ENCODE assay signal across 8 mouse cellular contexts in the genomic region with DNA sequence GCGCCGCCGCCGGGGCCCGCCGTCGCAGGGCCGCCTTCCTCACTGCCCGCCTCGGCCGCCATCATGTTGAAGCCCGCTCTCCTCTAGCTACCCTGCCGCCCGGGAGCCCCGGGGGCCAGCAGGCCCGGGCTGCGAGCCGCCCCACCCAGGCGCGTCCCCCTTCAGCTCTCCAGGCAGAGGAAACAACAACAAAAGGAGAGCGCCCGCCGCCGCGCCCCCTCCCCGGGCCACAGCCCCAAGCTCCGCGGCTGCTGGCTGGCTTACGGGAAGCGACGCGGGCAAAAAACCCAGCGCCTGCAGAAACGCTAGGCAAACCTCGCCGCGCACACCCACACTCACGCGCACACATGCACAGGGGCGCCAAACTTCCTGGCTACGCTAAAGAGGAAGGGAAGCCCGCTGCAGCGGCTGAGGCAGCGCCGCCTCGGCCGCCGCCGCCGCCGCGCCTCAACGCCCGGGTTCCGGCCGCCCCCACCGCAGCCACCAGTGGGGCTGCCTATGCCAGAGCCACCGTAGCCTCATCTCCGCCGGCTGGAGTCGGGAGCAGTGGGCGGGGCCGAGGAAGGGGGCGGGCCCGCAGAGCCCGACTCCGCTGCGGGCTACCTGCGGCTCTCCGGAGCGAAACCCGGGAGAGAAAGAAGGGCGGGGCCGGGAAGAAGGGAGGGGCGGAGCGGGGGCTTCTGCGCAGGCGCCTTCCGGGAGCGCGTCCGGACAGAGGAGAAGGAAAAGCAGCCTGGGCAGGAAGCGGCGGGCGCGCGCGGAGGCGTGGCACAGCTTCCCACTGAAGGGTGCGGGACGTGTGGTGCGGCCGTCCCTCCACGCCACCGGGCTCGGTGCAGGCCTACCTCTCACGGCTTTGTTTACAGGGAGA. TPM values are rescaled to one million over a fixed set of nuclear protein-coding genes. Genes with fewer than 3 reads are reported as not detected.
DNase-seq lines count a peak whose midpoint lies in the region; ATAC-seq lines count a peak whose summit lies in the region.

Gene Rasa1, minus strand, starts transcription at position 288 of the 871 bp plus-strand sequence.

- DNase-seq in T-cell, adult 2 months (ENCODE audit: low spot score): peak; percentile 93
- DNase-seq in cerebellum, postnatal 36 days: peak; percentile 91 to 95
- peak; percentile 93 for DNase-seq in frontal cortex, postnatal 36 days (ENCODE audit: low spot score in 2 of 2)
- DNase-seq in left cerebral cortex, adult 18-20 months (ENCODE audit: low spot score in 2 of 2): peak; percentile 90 to 95
- peak; percentile 95 for DNase-seq in right cerebral cortex, adult 18-20 months
- peak; percentile 75 for DNase-seq in urinary bladder, postnatal 10 days (ENCODE audit: low spot score)

- H3K4me1 ChIP-seq in hindbrain, embryonic 15.5 days (replicated peaks): peaks cover 12% of the 10 kb centered on the region

- H3K9ac ChIP-seq in hindbrain, embryonic 15.5 days: peak within 1 kb of the TSS; percentile 98

- peak within 1 kb of the TSS; percentile 100 for H3K4me3 ChIP-seq in hindbrain, embryonic 15.5 days
- peak within 1 kb of the TSS; percentile 70 for H3K4me3 ChIP-seq in macrophage (ENCODE audit: inconsistent target)

- peak; percentile 99 for ATAC-seq in hindbrain, embryonic 15.5 days (ENCODE audit: low FRiP score, low read depth)

- H3K27me3 ChIP-seq in hindbrain, embryonic 15.5 days: no peaks in the 10 kb centered on the region

- H3K4me2 ChIP-seq in hindbrain, embryonic 15.5 days: peak within 1 kb of the TSS; percentile 60

- H3K9me3 ChIP-seq in hindbrain, embryonic 15.5 days: no peaks in the 10 kb centered on the region

- H3K27ac ChIP-seq in hindbrain, embryonic 15.5 days (replicated peaks): peak within 1 kb of the TSS; percentile 99
- H3K27ac ChIP-seq in macrophage: peak within 1 kb of the TSS; percentile 71

- no peaks in the 10 kb centered on the region for H3K36me3 ChIP-seq in hindbrain, embryonic 15.5 days
- no peaks in the 10 kb centered on the region for H3K36me3 ChIP-seq in macrophage (ENCODE audit: inconsistent target)

- WGBS in hindbrain, embryonic 15.5 days: under 1% methylated on average over 95 of the region's 97 CpGs
- 1% methylated on average over 81 of the region's 97 CpGs for WGBS in macrophage (ENCODE audit: missing documents)

- peaks cover 42% of the 10 kb centered on the region for H3K79me2 ChIP-seq in macrophage (ENCODE audit: inconsistent target)

RNA-seq across cellular contexts. Expression of gene Rasa1, which starts in this region (rescaled TPM):
- 56.9 and 62.4 TPM in 2 replicates for polyA plus RNA-seq in hindbrain, embryonic 15.5 days (2015; fragmentation: Nextera tagmentation; extraction: Ambion mirVana)
- 10 to 100 TPM; 56.2 to 57.0 TPM for total RNA-seq in left cerebral cortex, adult 18-20 months (2021)
- 100 to 1,000 TPM in 23 of 26 experiments, 10 to 100 TPM in 3; 69.0 to 310 (median 171) TPM for total RNA-seq in macrophage (2018; cell fraction: chromatin; rRNA removed)
- 10 to 100 TPM; 27.7 to 63.6 (median 42.0) TPM for total RNA-seq in macrophage (2018; cell fraction: cytosol; rRNA removed)
- total RNA-seq in macrophage (2018; cell fraction: nucleus; rRNA removed): 100 to 1,000 TPM in 11 of 26 experiments, 10 to 100 TPM in 15; 40.4 to 200 (median 85.7) TPM
- polyA plus RNA-seq in macrophage (2018): 45.4 to 57.8 TPM (median 53.8 TPM) in 3 replicates

Comparison
In these comparisons a context has a peak if more than half of its experiments do, and no peak if none do; other contexts are left out.
1. Peak in every context shown above with its lines: DNase-seq, ATAC-seq, H3K4me3 ChIP-seq and H3K27ac ChIP-seq.